Mouse (Mus musculus): ENCODE results near the gene Serpina12. TPM values are rescaled to one million over a fixed set of nuclear protein-coding genes. Genes with fewer than 3 reads are reported as not detected.

The Serpina12 gene
- total and polyA plus RNA-seq, 3 experiments: 0.04 TPM; not detected in 2

DNA sequence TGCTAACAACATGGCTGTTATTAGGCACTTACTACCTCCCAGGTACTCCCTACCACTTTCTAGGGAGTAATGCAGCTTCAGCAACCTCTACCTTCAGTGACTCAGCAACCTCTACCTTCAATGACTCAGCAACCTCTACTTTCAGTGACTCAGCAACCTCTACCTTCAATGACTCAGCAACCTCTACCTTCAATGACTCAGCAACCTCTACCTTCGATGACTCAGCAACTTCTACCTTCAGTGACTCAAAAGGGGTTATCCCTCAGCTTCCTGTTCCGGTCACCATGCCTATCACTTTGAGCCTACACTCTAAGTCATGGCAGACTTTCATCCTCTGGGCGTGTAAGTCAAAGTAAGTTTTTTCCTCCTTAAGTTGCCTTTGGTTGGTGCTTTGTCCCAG is 43.6 kb downstream of the Serpina12 start:
- Histone ChIP-seq H3K9me3 (replicated peaks; ENCODE audit: insufficient read depth, low read length) (no peaks in the 10 kb centered on the region), H3K79me2 (ENCODE audit: control insufficient read depth, insufficient read depth, low read length, poor library complexity) (no peaks in the 10 kb centered on the region), H3K27ac (ENCODE audit: control insufficient read depth, low read depth, low read length) (peak overlapping the region; percentile 28; the same call in 1 of the 2 replicates), H3K4me1 (ENCODE audit: control insufficient read depth in 1 of 2, insufficient read depth in 2 of 2, low read length in 2 of 2) (no peaks in the 10 kb centered on the region), H3K36me3 (ENCODE audit: control insufficient read depth in 1 of 2, insufficient read depth in 2 of 2, low read length in 2 of 2) (no peaks in the 10 kb centered on the region), H3K27me3 (ENCODE audit: control insufficient read depth in 1 of 2, insufficient read depth in 2 of 2, low read length in 2 of 2) (no peaks in the 10 kb centered on the region), H3K4me3 (ENCODE audit: control insufficient read depth in 1 of 2, insufficient read depth in 1 of 2, low read depth in 2 of 2, low read length in 2 of 2) (no peak overlapping the region), H3K9ac (ENCODE audit: control insufficient read depth, low read depth, low read length, poor library complexity, severe bottlenecking) (no peak overlapping the region)
- DNase-seq (ENCODE audit: low read depth, low spot score): peak; percentile 54
- TF ChIP-seq MAFK (IDR thresholded peaks at IDR 0.05; ENCODE audit: borderline replicate concordance, low read depth, low read length): peak; percentile 85
- no peak for TF ChIP-seq SMC3 (IDR thresholded peaks at IDR 0.05; ENCODE audit: low read depth, low read length)
- no peak for TF ChIP-seq RCOR1 (IDR thresholded peaks at IDR 0.05; ENCODE audit: low read depth, low read length)
- no peak for TF ChIP-seq BHLHE40 (IDR thresholded peaks at IDR 0.05; ENCODE audit: borderline replicate concordance, low read depth, low read length)
- TF ChIP-seq EP300 (IDR thresholded peaks at IDR 0.05; ENCODE audit: low read depth in 1 of 2, low read length in 2 of 2): peak in 1 of 2 experiments; percentile 45; a peak in 2 of 4 replicates
- TF ChIP-seq ETS1 (IDR thresholded peaks at IDR 0.05; ENCODE audit: low read depth, low read length): peak; percentile 86
- no peak for TF ChIP-seq CHD1 (IDR thresholded peaks at IDR 0.05; ENCODE audit: low read depth, low read length)
- no peak for TF ChIP-seq UBTF (IDR thresholded peaks at IDR 0.05; ENCODE audit: borderline replicate concordance, insufficient read depth, low read depth, low read length)
- no peak for TF ChIP-seq USF1 (IDR thresholded peaks at IDR 0.05; ENCODE audit: low read depth, low read length)
- TF ChIP-seq TAL1 (IDR thresholded peaks at IDR 0.05; ENCODE audit: low read length): no peak
- no peak for TF ChIP-seq MEF2A (IDR thresholded peaks at IDR 0.05; ENCODE audit: extremely low read depth, insufficient replicate concordance, low read depth, low read length, poor library complexity, severe bottlenecking)
- TF ChIP-seq GABPA (IDR thresholded peaks at IDR 0.05; ENCODE audit: low read depth, low read length): peak; percentile 88
- no peak for TF ChIP-seq MAZ (IDR thresholded peaks at IDR 0.05; ENCODE audit: low read depth, low read length)
- TF ChIP-seq MAX (IDR thresholded peaks at IDR 0.05; ENCODE audit: low read length): no peak
- TF ChIP-seq MYB (IDR thresholded peaks at IDR 0.05; ENCODE audit: low read depth, low read length): no peak
- TF ChIP-seq MXI1 (IDR thresholded peaks at IDR 0.05; ENCODE audit: low read depth, low read length): no peak

- Histone ChIP-seq H3K4me1 (ENCODE audit: control insufficient read depth in 1 of 2, insufficient read depth in 2 of 2, low read length in 2 of 2) (no peaks in the 10 kb centered on the region), H3K9me3 (replicated peaks; ENCODE audit: insufficient read depth, low read length) (no peaks in the 10 kb centered on the region), H3K4me3 (ENCODE audit: control insufficient read depth in 1 of 2, insufficient read depth in 1 of 2, low read depth in 2 of 2, low read length in 2 of 2) (no peak overlapping the region), H3K36me3 (ENCODE audit: control insufficient read depth in 1 of 2, insufficient read depth in 2 of 2, low read length in 2 of 2) (no peaks in the 10 kb centered on the region), H3K27me3 (ENCODE audit: control insufficient read depth in 1 of 2, insufficient read depth in 2 of 2, low read length in 2 of 2) (no peaks in the 10 kb centered on the region), H3K79me2 (ENCODE audit: control insufficient read depth, insufficient read depth, low read length, poor library complexity) (no peaks in the 10 kb centered on the region), H3K27ac (ENCODE audit: control insufficient read depth, low read depth, low read length) (no peak overlapping the region), H3K9ac (ENCODE audit: control insufficient read depth, low read depth, low read length, poor library complexity, severe bottlenecking) (no peak overlapping the region)
- DNase-seq (ENCODE audit: low read depth, low spot score): no peak
- TF ChIP-seq MXI1 (IDR thresholded peaks at IDR 0.05; ENCODE audit: low read depth, low read length): no peak
- TF ChIP-seq JUND (IDR thresholded peaks at IDR 0.05; ENCODE audit: low read depth, low read length): no peak
- TF ChIP-seq ZNF384 (IDR thresholded peaks at IDR 0.05; ENCODE audit: low read depth, low read length): no peak
- TF ChIP-seq KAT2A (conservative IDR thresholded peaks at IDR 0.05; ENCODE audit: low read depth, low read length): no peak
- TF ChIP-seq RCOR1 (IDR thresholded peaks at IDR 0.05; ENCODE audit: low read depth, low read length): no peak
- no peak for TF ChIP-seq MAX (IDR thresholded peaks at IDR 0.05; ENCODE audit: low read length)
- no peak for TF ChIP-seq POLR2A (IDR thresholded peaks at IDR 0.05; ENCODE audit: control insufficient read depth in 1 of 2, insufficient read depth in 1 of 2, low read depth in 1 of 2, low read length in 2 of 2, poor library complexity in 1 of 2)
- TF ChIP-seq E2F4 (IDR thresholded peaks at IDR 0.05; ENCODE audit: borderline replicate concordance, low read depth, low read length): no peak
- no peak for TF ChIP-seq NRF1 (IDR thresholded peaks at IDR 0.05; ENCODE audit: insufficient read depth, low read depth, low read length, poor library complexity, severe bottlenecking)
- TF ChIP-seq MYB (IDR thresholded peaks at IDR 0.05; ENCODE audit: low read depth, low read length): no peak
- no peak for TF ChIP-seq CHD2 (IDR thresholded peaks at IDR 0.05; ENCODE audit: low read length)
- TF ChIP-seq SIN3A (IDR thresholded peaks at IDR 0.05; ENCODE audit: low read length): no peak
- TF ChIP-seq MAZ (IDR thresholded peaks at IDR 0.05; ENCODE audit: low read depth, low read length): no peak
- TF ChIP-seq HCFC1 (IDR thresholded peaks at IDR 0.05; ENCODE audit: low read depth, low read length): no peak
- TF ChIP-seq MAFK (IDR thresholded peaks at IDR 0.05; ENCODE audit: borderline replicate concordance, low read depth, low read length): no peak
- no peak for TF ChIP-seq RAD21 (IDR thresholded peaks at IDR 0.05; ENCODE audit: low read depth, low read length)
- TF ChIP-seq NELFE (IDR thresholded peaks at IDR 0.05; ENCODE audit: low read depth, low read length): no peak
Measured at GRCm38 (mm10) chr12:103999611-104000010, 44.6 kb downstream of the Serpina12 start.
